Mouse (Mus musculus): ENCODE measurements around the gene Mrgprh.

GRCm38 (mm10) chr17:12904349-12904748 is 28.5 kb downstream of the Mrgprh start:
- TF ChIP-seq POLR2A (IDR thresholded peaks at IDR 0.05; ENCODE audit: low read depth, low read length) (no peak), CTCF (IDR thresholded peaks at IDR 0.05; ENCODE audit: borderline replicate concordance, insufficient read depth, low read length) (no peak)

All from embryonic fibroblast, embryonic 13.5 days (primary cell).